Mouse (Mus musculus) skeletal muscle tissue, adult 2 months (tissue): ENCODE data around the gene Ccdc65.

ENCODE experiments used
- DNase-seq: peaks from one replicate; pipeline ENCODE4 v3.0.0-alpha.2; 2012; ENCODE audit warnings: low read depth, low spot score

Ccdc65 gene

GRCm38 (mm10) chr15:98692171-98692715 is 15.8 kb upstream of the Ccdc65 start:
- no peak for DNase-seq

- no peak for DNase-seq
These were observed 12.3 kb upstream of the Ccdc65 start for GRCm38 (mm10) chr15:98695726-98696125.

GRCm38 (mm10) chr15:98696216-98696615 is 11.8 kb upstream of the Ccdc65 start:
- DNase-seq, result no peak

- DNase-seq, result peak; percentile 43
These were observed 8.6 kb upstream of the Ccdc65 start for GRCm38 (mm10) chr15:98699190-98700105.

GRCm38 (mm10) chr15:98704312-98704711 is 3.7 kb upstream of the Ccdc65 start:
- DNase-seq, result no peak

- no peak for DNase-seq
These were observed 2.4 kb downstream of the Ccdc65 start for GRCm38 (mm10) chr15:98710442-98710841.

GRCm38 (mm10) chr15:98714230-98714652 is 6.2 kb downstream of the Ccdc65 start:
- DNase-seq, result no peak

- DNase-seq, result no peak
These were observed 9.3 kb downstream of the Ccdc65 start for GRCm38 (mm10) chr15:98717301-98717700.

GRCm38 (mm10) chr15:98722191-98722590 is 14.2 kb downstream of the Ccdc65 start:
- no peak for DNase-seq

GRCm38 (mm10) chr15:98722854-98723253 is 14.8 kb downstream of the Ccdc65 start:
- DNase-seq, result no peak

GRCm38 (mm10) chr15:98724441-98724840 is 16.4 kb downstream of the Ccdc65 start:
- DNase-seq, result no peak

- DNase-seq, result no peak
These were observed 18.1 kb downstream of the Ccdc65 start for GRCm38 (mm10) chr15:98726079-98726478.

- no peak for DNase-seq
These were observed 18.7 kb downstream of the Ccdc65 start for GRCm38 (mm10) chr15:98726746-98727145.

GRCm38 (mm10) chr15:98727443-98728321 is 19.7 kb downstream of the Ccdc65 start, which contains the start of gene Fkbp11:
Gene Fkbp11 (minus strand): TSS chr15:98728198.
- DNase-seq, result peak; percentile 25

- no peak for DNase-seq
These were observed 20.4 kb downstream of the Ccdc65 start for GRCm38 (mm10) chr15:98728366-98728765.

GRCm38 (mm10) chr15:98729791-98730545 is 22.0 kb downstream of the Ccdc65 start:
- DNase-seq, result no peak

GRCm38 (mm10) chr15:98730790-98731189 is 22.8 kb downstream of the Ccdc65 start:
- DNase-seq, result no peak

GRCm38 (mm10) chr15:98732006-98732531 is 24.1 kb downstream of the Ccdc65 start:
- no peak for DNase-seq

- no peak for DNase-seq
These were observed 25.4 kb downstream of the Ccdc65 start for GRCm38 (mm10) chr15:98733370-98733769.

GRCm38 (mm10) chr15:98733976-98734566 is 26.1 kb downstream of the Ccdc65 start:
- no peak for DNase-seq

- no peak for DNase-seq
These were observed 28.5 kb downstream of the Ccdc65 start for GRCm38 (mm10) chr15:98736521-98736920.
